Mouse (Mus musculus): ENCODE measurements at regions not wholly inside any gene's neighbourhood (a gene's known extent, or its start where the extent isn't known, plus 50 kb on each side); places are given as distances from the start of the nearest gene placed in this dataset.

GRCm38 (mm10) chr9:34382208-34382607, 103.5 kb upstream of the Kirrel3 start:
- Histone ChIP-seq H3K4me3 (ENCODE audit: low read depth, low read length) (no peak overlapping the region), H3K36me3 (replicated peaks; ENCODE audit: control insufficient read depth, insufficient read depth, low read length) (no peaks in the 10 kb centered on the region), H3K9me3 (replicated peaks; ENCODE audit: control insufficient read depth, low read length) (no peaks in the 10 kb centered on the region), H3K9ac (replicated peaks; ENCODE audit: low read depth, low read length) (no peak overlapping the region), H3K4me2 (ENCODE audit: low read depth, low read length) (no peak overlapping the region), H3K27me3 (ENCODE audit: control insufficient read depth, insufficient read depth, low read length) (no peaks in the 10 kb centered on the region), H3K4me1 (ENCODE audit: control insufficient read depth, insufficient read depth) (peaks cover 5% of the 10 kb centered on the region; the same call in 1 of the 2 replicates), H3K27ac (ENCODE audit: low read depth) (no peak overlapping the region)
- TF ChIP-seq EP300 (IDR thresholded peaks at IDR 0.05; ENCODE audit: low read depth): no peak
- TF ChIP-seq CTCF (IDR thresholded peaks at IDR 0.05; ENCODE audit: low read depth): no peak
- no peak for DNase-seq (ENCODE audit: low spot score)
- WGBS: 60% methylated on average over 1 of the region's 1 CpGs
- ATAC-seq (ENCODE audit: insufficient read depth, low read depth): no peak

GRCm38 (mm10) chr9:34386071-34386470, 99.6 kb upstream of the Kirrel3 start:
- H3K4me2 ChIP-seq (ENCODE audit: low read depth, low read length): no peak overlapping the region
- no peak overlapping the region for H3K27ac ChIP-seq (ENCODE audit: low read depth)
- no peaks in the 10 kb centered on the region for H3K9me3 ChIP-seq (replicated peaks; ENCODE audit: control insufficient read depth, low read length)
- H3K4me3 ChIP-seq (ENCODE audit: low read depth, low read length): no peak overlapping the region
- no peak for DNase-seq (ENCODE audit: low spot score)
- WGBS: 24% methylated on average over 4 of the region's 4 CpGs
- no peak overlapping the region for H3K9ac ChIP-seq (replicated peaks; ENCODE audit: low read depth, low read length)
- no peak for ATAC-seq (ENCODE audit: insufficient read depth, low read depth)
- H3K27me3 ChIP-seq (ENCODE audit: control insufficient read depth, insufficient read depth, low read length): no peaks in the 10 kb centered on the region
- TF ChIP-seq EP300 (IDR thresholded peaks at IDR 0.05; ENCODE audit: low read depth): no peak
- TF ChIP-seq CTCF (IDR thresholded peaks at IDR 0.05; ENCODE audit: low read depth): no peak
- H3K36me3 ChIP-seq (replicated peaks; ENCODE audit: control insufficient read depth, insufficient read depth, low read length): no peaks in the 10 kb centered on the region
- peaks cover 5% of the 10 kb centered on the region; the same call in 1 of the 2 replicates for H3K4me1 ChIP-seq (ENCODE audit: control insufficient read depth, insufficient read depth)

- H3K4me1 ChIP-seq (ENCODE audit: control insufficient read depth, insufficient read depth): 0 out of 2 replicates have a peak, but pooled peaks cover 7% of the 10 kb centered on the region
- no peaks in the 10 kb centered on the region for H3K9me3 ChIP-seq (replicated peaks; ENCODE audit: control insufficient read depth, low read length)
- 45% methylated on average over 6 of the region's 6 CpGs for WGBS
- ATAC-seq (ENCODE audit: insufficient read depth, low read depth): no peak
- H3K27ac ChIP-seq (ENCODE audit: low read depth): no peak overlapping the region
- H3K27me3 ChIP-seq (ENCODE audit: control insufficient read depth, insufficient read depth, low read length): no peaks in the 10 kb centered on the region
- TF ChIP-seq EP300 (IDR thresholded peaks at IDR 0.05; ENCODE audit: low read depth): no peak
- TF ChIP-seq CTCF (IDR thresholded peaks at IDR 0.05; ENCODE audit: low read depth): no peak
- no peak overlapping the region for H3K4me3 ChIP-seq (ENCODE audit: low read depth, low read length)
- H3K9ac ChIP-seq (replicated peaks; ENCODE audit: low read depth, low read length): no peak overlapping the region
- no peaks in the 10 kb centered on the region for H3K36me3 ChIP-seq (replicated peaks; ENCODE audit: control insufficient read depth, insufficient read depth, low read length)
- DNase-seq (ENCODE audit: low spot score): no peak
- no peak overlapping the region for H3K4me2 ChIP-seq (ENCODE audit: low read depth, low read length)
These were observed 92.7 kb upstream of the Kirrel3 start for GRCm38 (mm10) chr9:34393042-34393441.

- H3K4me1 ChIP-seq (ENCODE audit: control insufficient read depth, insufficient read depth): 0 out of 2 replicates have a peak, but pooled peaks cover 7% of the 10 kb centered on the region
- WGBS: 23% methylated on average over 6 of the region's 6 CpGs
- H3K36me3 ChIP-seq (replicated peaks; ENCODE audit: control insufficient read depth, insufficient read depth, low read length): no peaks in the 10 kb centered on the region
- no peaks in the 10 kb centered on the region for H3K27me3 ChIP-seq (ENCODE audit: control insufficient read depth, insufficient read depth, low read length)
- TF ChIP-seq EP300 (IDR thresholded peaks at IDR 0.05; ENCODE audit: low read depth) (no peak), CTCF (IDR thresholded peaks at IDR 0.05; ENCODE audit: low read depth) (no peak)
- ATAC-seq (ENCODE audit: insufficient read depth, low read depth): no peak
- H3K9me3 ChIP-seq (replicated peaks; ENCODE audit: control insufficient read depth, low read length): no peaks in the 10 kb centered on the region
- H3K4me3 ChIP-seq (ENCODE audit: low read depth, low read length): no peak overlapping the region
- H3K27ac ChIP-seq (ENCODE audit: low read depth): no peak overlapping the region
- no peak for DNase-seq (ENCODE audit: low spot score)
- no peak overlapping the region for H3K9ac ChIP-seq (replicated peaks; ENCODE audit: low read depth, low read length)
- no peak overlapping the region for H3K4me2 ChIP-seq (ENCODE audit: low read depth, low read length)
These were observed 89.6 kb upstream of the Kirrel3 start for GRCm38 (mm10) chr9:34395839-34396804.

- H3K9ac ChIP-seq (replicated peaks; ENCODE audit: low read depth, low read length): no peak overlapping the region
- ATAC-seq (ENCODE audit: insufficient read depth, low read depth) (no peak), DNase-seq (ENCODE audit: low spot score) (no peak)
- no peak overlapping the region for H3K27ac ChIP-seq (ENCODE audit: low read depth)
- WGBS: 78% methylated on average over 4 of the region's 4 CpGs
- no peaks in the 10 kb centered on the region for H3K9me3 ChIP-seq (replicated peaks; ENCODE audit: control insufficient read depth, low read length)
- H3K27me3 ChIP-seq (ENCODE audit: control insufficient read depth, insufficient read depth, low read length): no peaks in the 10 kb centered on the region
- H3K4me1 ChIP-seq (ENCODE audit: control insufficient read depth, insufficient read depth): no peaks in the 10 kb centered on the region
- H3K36me3 ChIP-seq (replicated peaks; ENCODE audit: control insufficient read depth, insufficient read depth, low read length): no peaks in the 10 kb centered on the region
- no peak overlapping the region for H3K4me3 ChIP-seq (ENCODE audit: low read depth, low read length)
- H3K4me2 ChIP-seq (ENCODE audit: low read depth, low read length): no peak overlapping the region
- TF ChIP-seq CTCF (IDR thresholded peaks at IDR 0.05; ENCODE audit: low read depth) (no peak), EP300 (IDR thresholded peaks at IDR 0.05; ENCODE audit: low read depth) (no peak)
These were observed 74.0 kb upstream of the Kirrel3 start for GRCm38 (mm10) chr9:34411699-34412098.

All from heart, postnatal 0 days (tissue).